Mouse (Mus musculus) cerebellum, adult 9-10 months (tissue): Measurements from ENCODE around the gene Htr1b.

Experiments used
- DNase-seq: peaks from one replicate; pipeline ENCODE4 v3.0.0; 2022

Htr1b gene

GRCm38 (mm10) chr9:81633437-81633973 lies at the start of gene Htr1b:
TSS of gene Htr1b (minus strand) at chr9:81633828.
- DNase-seq = no peak

- no peak for DNase-seq
Observed at GRCm38 (mm10) chr9:81676716-81677115, 43.1 kb upstream of the Htr1b start.

- DNase-seq = no peak
Observed at GRCm38 (mm10) chr9:81637486-81637885, 3.9 kb upstream of the Htr1b start.

- no peak for DNase-seq
Observed at GRCm38 (mm10) chr9:81635109-81635508, 1.5 kb upstream of the Htr1b start.

GRCm38 (mm10) chr9:81634163-81634562 lies 535 bp upstream of the Htr1b start:
- DNase-seq = no peak

- DNase-seq = no peak
Observed at GRCm38 (mm10) chr9:81632736-81633436, 742 bp downstream of the Htr1b start.

- DNase-seq = no peak
Observed at GRCm38 (mm10) chr9:81632191-81632735, 1.4 kb downstream of the Htr1b start.

- DNase-seq = no peak
Observed at GRCm38 (mm10) chr9:81631581-81632091, 2.0 kb downstream of the Htr1b start.

- peak; percentile 20 for DNase-seq
Observed at GRCm38 (mm10) chr9:81626899-81627606, 6.6 kb downstream of the Htr1b start.

- no peak for DNase-seq
Observed at GRCm38 (mm10) chr9:81625898-81626297, 7.7 kb downstream of the Htr1b start.

GRCm38 (mm10) chr9:81622873-81623272 lies 10.8 kb downstream of the Htr1b start:
- no peak for DNase-seq

GRCm38 (mm10) chr9:81611022-81611421 lies 22.6 kb downstream of the Htr1b start:
- DNase-seq = no peak
